Mouse (Mus musculus): ENCODE results near the gene Ankrd23. TPM values are rescaled to one million over a fixed set of nuclear protein-coding genes. Genes with fewer than 3 reads are reported as not detected.

The Ankrd23 gene
- polyA plus RNA-seq, 1 experiment from 2014 or later, result 16.3 TPM

GRCm38 (mm10) chr1:36524058-36524457, 12.6 kb downstream of the Ankrd23 start:
- no peaks in the 10 kb centered on the region for H3K9me3 ChIP-seq
- 81% methylated on average over 5 of the region's 5 CpGs for WGBS
- 0 out of 2 replicates have a peak overlapping the region, but pooled peaks have one; percentile 18 for H3K27ac ChIP-seq
- no peak overlapping the region for H3K9ac ChIP-seq
- ATAC-seq (ENCODE audit: low FRiP score), result no peak
- H3K27me3 ChIP-seq, result no peaks in the 10 kb centered on the region
- H3K4me3 ChIP-seq, result no peak overlapping the region
- H3K36me3 ChIP-seq, result peaks cover 81% of the 10 kb centered on the region
- peaks cover 26% of the 10 kb centered on the region for H3K4me1 ChIP-seq (replicated peaks)
- no peak overlapping the region for H3K4me2 ChIP-seq

DNA sequence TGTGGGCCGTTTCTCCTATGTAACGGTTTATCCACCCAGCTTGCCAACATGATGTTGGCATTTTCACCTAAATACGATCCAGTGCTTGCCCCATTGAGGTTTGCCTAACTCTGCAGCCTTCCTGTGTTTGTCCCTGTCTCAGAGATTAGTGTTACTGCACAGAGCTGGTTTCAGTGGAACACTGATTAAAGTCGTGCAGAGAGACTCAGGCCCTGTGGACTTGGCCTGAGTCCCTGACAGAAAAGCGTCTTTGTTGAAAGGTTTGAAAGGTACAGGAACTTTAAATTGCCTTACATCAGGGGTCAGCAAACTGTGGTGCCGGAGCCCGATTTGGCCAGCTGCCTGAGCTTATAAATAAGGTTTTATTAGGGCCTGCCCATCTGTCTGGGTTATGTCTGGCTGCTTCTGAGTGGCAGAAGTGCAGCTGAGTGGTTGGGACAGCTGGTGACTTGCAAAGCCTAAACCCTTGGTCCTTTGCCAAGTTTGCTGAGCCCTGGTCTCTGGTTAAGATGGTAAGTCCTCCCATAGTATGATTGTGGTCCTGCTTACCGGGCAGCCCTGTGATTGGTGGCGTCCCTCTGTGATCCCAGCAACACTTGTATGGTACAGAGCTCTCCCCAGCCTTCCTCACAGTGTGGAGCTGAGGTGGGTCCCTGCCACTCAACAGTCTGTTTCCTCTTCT, 13.2 kb downstream of the Ankrd23 start:
- Histone ChIP-seq H3K9ac (no peak overlapping the region; the same call in 1 of the 2 replicates), H3K4me2 (no peak overlapping the region), H3K4me3 (no peak overlapping the region), H3K27me3 (no peaks in the 10 kb centered on the region), H3K36me3 (peaks cover 87% of the 10 kb centered on the region), H3K9me3 (no peaks in the 10 kb centered on the region), H3K27ac (peak overlapping the region; percentile 58; the same call in 1 of the 2 replicates), H3K4me1 (replicated peaks) (peaks cover 32% of the 10 kb centered on the region)
- peak; percentile 25; the same call in 1 of the 2 replicates for ATAC-seq (ENCODE audit: low FRiP score)
- WGBS, result 68% methylated on average over 9 of the region's 9 CpGs

GRCm38 (mm10) chr1:36522210-36522609, 14.5 kb downstream of the Ankrd23 start:
- Histone ChIP-seq H3K4me1 (replicated peaks) (peaks cover 38% of the 10 kb centered on the region), H3K36me3 (peaks cover 94% of the 10 kb centered on the region), H3K27me3 (no peaks in the 10 kb centered on the region), H3K9me3 (no peaks in the 10 kb centered on the region), H3K27ac (no peak overlapping the region), H3K9ac (no peak overlapping the region), H3K4me2 (no peak overlapping the region), H3K4me3 (no peak overlapping the region)
- WGBS, result 89% methylated on average over 7 of the region's 7 CpGs
- ATAC-seq (ENCODE audit: low FRiP score), result no peak

DNA sequence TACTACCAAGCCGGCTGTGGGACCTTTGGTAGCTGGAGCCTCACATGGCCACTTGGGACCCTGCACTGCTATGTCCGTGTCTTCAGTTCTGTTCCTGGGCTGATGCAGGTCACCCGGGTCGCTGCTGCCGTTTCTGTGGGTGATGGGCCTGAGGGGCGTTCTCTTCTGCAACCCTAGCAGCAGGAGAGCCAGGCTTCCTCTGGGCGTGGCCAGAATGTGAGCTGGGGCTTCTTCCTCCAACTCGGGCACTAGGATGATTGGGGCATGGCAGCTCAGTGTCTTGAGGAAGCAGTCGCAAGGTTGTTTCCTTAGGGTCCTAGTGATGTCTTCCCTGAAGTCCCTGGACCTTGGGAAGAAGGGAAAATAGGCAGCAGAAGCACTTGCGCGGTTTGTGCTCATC, 17.1 kb downstream of the Ankrd23 start:
- Histone ChIP-seq H3K9me3 (no peaks in the 10 kb centered on the region), H3K4me2 (no peak overlapping the region), H3K27ac (no peak overlapping the region), H3K36me3 (peaks cover 76% of the 10 kb centered on the region), H3K27me3 (no peaks in the 10 kb centered on the region), H3K4me1 (replicated peaks) (peaks cover 62% of the 10 kb centered on the region), H3K4me3 (no peak overlapping the region), H3K9ac (no peak overlapping the region)
- ATAC-seq (ENCODE audit: low FRiP score), result no peak
- WGBS, result 84% methylated on average over 11 of the region's 11 CpGs

GRCm38 (mm10) chr1:36518259-36518658, 18.4 kb downstream of the Ankrd23 start:
- 85% methylated on average over 3 of the region's 3 CpGs for whole genome bisulfite sequencing
- H3K4me2 ChIP-seq, result no peak overlapping the region
- no peaks in the 10 kb centered on the region for H3K9me3 ChIP-seq
- H3K4me1 ChIP-seq (replicated peaks), result peaks cover 67% of the 10 kb centered on the region
- H3K9ac ChIP-seq, result 0 out of 2 replicates have a peak overlapping the region, but pooled peaks have one; percentile 46
- no peak overlapping the region for H3K4me3 ChIP-seq
- no peak for ATAC-seq (ENCODE audit: low FRiP score)
- H3K27ac ChIP-seq, result no peak overlapping the region
- peaks cover 62% of the 10 kb centered on the region for H3K36me3 ChIP-seq
- H3K27me3 ChIP-seq, result no peaks in the 10 kb centered on the region

- Histone ChIP-seq H3K4me2 (peak overlapping the region; percentile 94), H3K27ac (no peak overlapping the region)
- WGBS, result 37% methylated on average over 2 of the region's 2 CpGs
Measured at GRCm38 (mm10) chr1:36513718-36514117, 23.0 kb downstream of the Ankrd23 start.

DNA sequence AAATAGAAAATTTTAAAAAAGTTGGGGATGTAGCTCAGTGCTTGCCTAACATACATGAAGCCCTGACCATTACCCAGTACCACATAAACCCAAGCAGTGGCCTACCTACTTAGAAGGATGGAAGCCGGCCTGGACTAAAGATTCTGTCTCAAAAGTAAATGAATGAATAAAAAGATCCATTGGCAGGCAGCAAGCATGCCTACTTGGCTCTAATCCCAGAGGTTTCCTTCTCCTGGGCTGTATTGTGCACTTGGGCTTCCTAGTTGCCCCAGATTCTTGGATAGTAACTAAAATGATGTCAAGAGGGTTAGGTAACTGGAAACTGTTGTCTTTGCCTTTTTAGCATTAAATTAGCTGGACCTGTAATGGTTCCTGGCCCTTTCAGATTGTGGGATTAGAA, 23.4 kb downstream of the Ankrd23 start:
- Histone ChIP-seq H3K27me3 (no peaks in the 10 kb centered on the region), H3K9ac (peak overlapping the region; percentile 94), H3K4me3 (peak overlapping the region; percentile 95), H3K4me1 (replicated peaks) (peaks cover 53% of the 10 kb centered on the region), H3K4me2 (peak overlapping the region; percentile 94), H3K36me3 (peaks cover 14% of the 10 kb centered on the region), H3K27ac (peak overlapping the region; percentile 98; the same call in 1 of the 2 replicates), H3K9me3 (no peaks in the 10 kb centered on the region)
- WGBS, result 0% methylated on average over 1 of the region's 1 CpGs
- no peak for ATAC-seq (ENCODE audit: low FRiP score)

More at GRCm38 (mm10) chr1:36513718-36514117, 23.0 kb downstream of the Ankrd23 start:
- H3K9me3 ChIP-seq, result no peaks in the 10 kb centered on the region
- no peak for ATAC-seq (ENCODE audit: low FRiP score)
- H3K4me3 ChIP-seq, result peak overlapping the region; percentile 95
- H3K9ac ChIP-seq, result peak overlapping the region; percentile 94; the same call in 1 of the 2 replicates
- H3K4me1 ChIP-seq (replicated peaks), result peaks cover 58% of the 10 kb centered on the region
- H3K36me3 ChIP-seq, result peaks cover 18% of the 10 kb centered on the region
- H3K27me3 ChIP-seq, result no peaks in the 10 kb centered on the region

- WGBS, result 1% methylated on average over 16 of the region's 16 CpGs
- Histone ChIP-seq H3K4me1 (replicated peaks) (peaks cover 50% of the 10 kb centered on the region), H3K9ac (peak overlapping the region; percentile 94), H3K9me3 (no peaks in the 10 kb centered on the region), H3K4me3 (peak overlapping the region; percentile 95), H3K36me3 (peaks cover 12% of the 10 kb centered on the region), H3K27me3 (no peaks in the 10 kb centered on the region), H3K27ac (peak overlapping the region; percentile 98), H3K4me2 (peak overlapping the region; percentile 94)
- no peak for ATAC-seq (ENCODE audit: low FRiP score)
Measured at GRCm38 (mm10) chr1:36512966-36513280, 23.8 kb downstream of the Ankrd23 start.

- no peaks in the 10 kb centered on the region for H3K27me3 ChIP-seq
- WGBS, result under 1% methylated on average over 83 of the region's 126 CpGs
- H3K4me1 ChIP-seq (replicated peaks), result peaks cover 44% of the 10 kb centered on the region
- H3K4me2 ChIP-seq, result peak overlapping the region; percentile 94
- H3K27ac ChIP-seq, result peak overlapping the region; percentile 98
- H3K9me3 ChIP-seq, result no peaks in the 10 kb centered on the region
- ATAC-seq (ENCODE audit: low FRiP score), result peak; percentile 80
- H3K9ac ChIP-seq, result peak overlapping the region; percentile 94
- peak overlapping the region; percentile 95 for H3K4me3 ChIP-seq
- peaks cover 13% of the 10 kb centered on the region for H3K36me3 ChIP-seq
Measured at GRCm38 (mm10) chr1:36512089-36512965, 24.4 kb downstream of the Ankrd23 start.

- Histone ChIP-seq H3K4me2 (peak within 1 kb of the TSS; percentile 94), H3K4me3 (peak within 1 kb of the TSS; percentile 95), H3K9me3 (no peaks in the 10 kb centered on the region), H3K36me3 (peaks cover 11% of the 10 kb centered on the region), H3K9ac (peak within 1 kb of the TSS; percentile 94), H3K27ac (peak within 1 kb of the TSS; percentile 98), H3K4me1 (replicated peaks) (peaks cover 37% of the 10 kb centered on the region), H3K27me3 (no peaks in the 10 kb centered on the region)
- 1% methylated on average over 49 of the region's 51 CpGs for WGBS
- peak; percentile 99 for ATAC-seq (ENCODE audit: low FRiP score)
Measured at GRCm38 (mm10) chr1:36511289-36512021, 25.2 kb downstream of the Ankrd23 start, which contains the start of gene Cnnm3. Gene Cnnm3, plus strand, starts transcription at chr1:36511867.

- H3K9ac ChIP-seq, result no peak overlapping the region
- WGBS, result 88% methylated on average over 5 of the region's 5 CpGs
Measured at GRCm38 (mm10) chr1:36508238-36508637, 28.4 kb downstream of the Ankrd23 start.

DNA sequence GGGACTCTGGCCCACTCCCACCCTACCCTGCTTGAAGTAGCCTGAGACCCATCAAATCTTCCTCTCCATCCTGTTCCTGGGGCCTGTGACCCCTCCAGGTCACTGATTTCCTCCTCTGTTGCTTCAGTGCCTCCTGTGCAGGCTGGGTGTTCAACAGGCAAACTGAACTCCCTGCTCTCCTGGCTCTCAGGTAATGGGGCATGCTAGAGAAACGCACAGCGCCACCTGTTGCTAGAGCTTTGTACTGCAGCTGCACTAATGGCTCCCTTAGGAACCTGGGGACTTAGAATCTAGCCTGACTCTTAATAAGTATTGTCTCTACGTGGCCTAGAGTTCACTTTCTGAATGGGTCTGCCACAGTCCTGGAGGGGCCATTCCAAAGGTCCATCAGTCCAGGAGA, 35.4 kb downstream of the Ankrd23 start:
- peaks cover 27% of the 10 kb centered on the region for H3K36me3 ChIP-seq
- 5% methylated on average over 3 of the region's 3 CpGs for WGBS
- H3K27ac ChIP-seq, result no peak overlapping the region
- no peak for ATAC-seq (ENCODE audit: low FRiP score)
- H3K9me3 ChIP-seq, result no peaks in the 10 kb centered on the region
- H3K4me2 ChIP-seq, result no peak overlapping the region
- no peaks in the 10 kb centered on the region for H3K4me1 ChIP-seq (replicated peaks)
- no peak overlapping the region for H3K9ac ChIP-seq
- H3K4me3 ChIP-seq, result no peak overlapping the region
- H3K27me3 ChIP-seq, result no peaks in the 10 kb centered on the region

More at GRCm38 (mm10) chr1:36508238-36508637, 28.4 kb downstream of the Ankrd23 start:
- Histone ChIP-seq H3K27ac (no peak overlapping the region), H3K4me2 (no peak overlapping the region), H3K27me3 (no peaks in the 10 kb centered on the region), H3K4me1 (replicated peaks) (peaks cover 5% of the 10 kb centered on the region), H3K4me3 (no peak overlapping the region), H3K9me3 (no peaks in the 10 kb centered on the region), H3K36me3 (peaks cover 17% of the 10 kb centered on the region)
- ATAC-seq (ENCODE audit: low FRiP score), result no peak
